Mouse (Mus musculus) embryonic facial prominence, embryonic 11.5 days (tissue): ENCODE measurements around the gene Dcaf4. TPM values are rescaled to one million over a fixed set of nuclear protein-coding genes. Genes with fewer than 3 reads are reported as not detected.
A peak's percentile ranks its signal among the peaks of the same experiment; 100 is the strongest.

Experiments used
- ATAC-seq: fragments of 200-750 bp; cut with Nextera tagmentation; replicated peaks from 2 replicates; pipeline ENCODE4 v1.8.0; 2017; ENCODE audit warnings: low read depth; ENCODE audit not compliant: insufficient number of reproducible peaks, low FRiP score, low TSS enrichment
- DNase-seq: peaks from one replicate; pipeline ENCODE4 v3.0.0-alpha.2; 2015; ENCODE audit warnings: low spot score
- H3K27ac ChIP-seq: fragments of 300-500 bp; sonication (generic); replicated peaks from 2 replicates; pipeline ENCODE4 v1.5.1; 2014; ENCODE audit warnings: mild to moderate bottlenecking, low read depth, low read length, control low read depth
- H3K27me3 ChIP-seq: fragments of 300-500 bp; sonication (generic); 2 replicates; pipeline ENCODE4 v1.6.1; 2014; ENCODE audit warnings: mild to moderate bottlenecking, low read length, moderate library complexity, mixed read lengths; ENCODE audit not compliant: control insufficient read depth, insufficient read depth
- H3K36me3 ChIP-seq: fragments of 300-500 bp; sonication (generic); replicated peaks from 2 replicates; pipeline ENCODE4 v1.6.1; 2014; ENCODE audit warnings: low read depth, mild to moderate bottlenecking, low read length, moderate library complexity, mixed read lengths; ENCODE audit not compliant: control insufficient read depth, insufficient read depth
- H3K4me1 ChIP-seq: fragments of 300-500 bp; sonication (generic); 2 replicates; pipeline ENCODE4 v1.6.1; 2014; ENCODE audit warnings: low read length, mixed read lengths; ENCODE audit not compliant: control insufficient read depth, insufficient read depth
- H3K4me2 ChIP-seq: fragments of 300-500 bp; sonication (generic); 2 replicates; pipeline ENCODE4 v1.6.1; 2014; ENCODE audit warnings: low read depth, mild to moderate bottlenecking, control low read depth, low read length, moderate library complexity
- H3K4me3 ChIP-seq: fragments of 300-500 bp; sonication (generic); 2 replicates; pipeline ENCODE4 v1.5.1; 2014; ENCODE audit warnings: low read depth, low read length, control low read depth
- H3K9ac ChIP-seq: fragments of 300-500 bp; sonication (generic); replicated peaks from 2 replicates; pipeline ENCODE4 v1.6.1; 2014; ENCODE audit warnings: mild to moderate bottlenecking, control low read depth, low read length
- H3K9me3 ChIP-seq: fragments of 300-500 bp; sonication (generic); replicated peaks from 2 replicates; pipeline ENCODE4 v1.6.1; 2016; ENCODE audit warnings: mild to moderate bottlenecking, low read length, inconsistent platforms, mixed read lengths; ENCODE audit not compliant: control insufficient read depth
- WGBS: fragments of 180-500 bp; shearing (Covaris S2); extraction: QIAGEN DNeasy Blood & Tissue Kit; methylation state at CpG from one replicate; pipeline ENCODE4 v1.1.7; 2014; 5-methylcytosine and 5-hydroxymethylcytosine counted together
- polyA plus RNA-seq: library from polyadenylated mRNA; unstranded; fragments of >200 nt; fragmentation: Nextera tagmentation; extraction: Ambion mirVana; gene quantifications from 2 replicates; pipeline ENCODE4 v1.2.1, GENCODE M21; 2014

Dcaf4 gene
- 27.2 and 28.8 TPM in 2 replicates for polyA plus RNA-seq

GRCm38 (mm10) chr12:83520311-83520890 lies at the start of gene Dcaf4:
Dcaf4 (plus strand) TSS chr12:83520466.
- under 1% methylated on average over 32 of the region's 32 CpGs for WGBS
- DNase-seq (peak; percentile 97), ATAC-seq (peak; percentile 99)
- Histone ChIP-seq H3K4me1 (no peaks in the 10 kb centered on the region), H3K27me3 (no peaks in the 10 kb centered on the region), H3K4me2 (peak within 1 kb of the TSS; percentile 49), H3K27ac (peak within 1 kb of the TSS; percentile 67; the same call in 1 of the 2 replicates), H3K9me3 (no peaks in the 10 kb centered on the region), H3K9ac (peak within 1 kb of the TSS; percentile 71), H3K36me3 (no peaks in the 10 kb centered on the region), H3K4me3 (peak within 1 kb of the TSS; percentile 70)

DNA sequence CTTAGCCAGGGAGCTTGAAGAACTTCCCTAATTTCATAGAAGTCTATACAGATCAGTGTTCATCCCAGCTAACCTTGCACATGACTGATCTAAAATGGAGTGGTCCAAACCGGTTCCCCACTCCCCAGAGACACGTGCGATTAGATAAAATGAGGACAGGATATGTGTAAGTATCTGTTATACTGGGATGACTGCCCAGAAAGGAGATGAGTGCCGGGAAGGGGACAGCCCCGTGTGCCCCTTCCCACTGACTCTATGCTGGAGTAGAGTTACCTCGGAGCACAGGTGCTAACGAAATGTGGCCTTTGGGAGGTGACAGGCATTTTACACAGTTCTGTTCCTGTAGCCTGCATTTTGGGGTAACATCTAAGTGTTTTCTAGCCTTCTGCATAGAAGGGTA lies 48.5 kb upstream of the Dcaf4 start:
- Histone ChIP-seq H3K4me3 (no peak overlapping the region), H3K36me3 (no peaks in the 10 kb centered on the region), H3K9ac (no peak overlapping the region), H3K9me3 (no peaks in the 10 kb centered on the region), H3K4me1 (peaks cover 3% of the 10 kb centered on the region; the same call in 1 of the 2 replicates), H3K27me3 (no peaks in the 10 kb centered on the region), H3K4me2 (no peak overlapping the region), H3K27ac (no peak overlapping the region)
- WGBS = 85% methylated on average over 7 of the region's 7 CpGs
- no peak for ATAC-seq
- no peak for DNase-seq

DNA sequence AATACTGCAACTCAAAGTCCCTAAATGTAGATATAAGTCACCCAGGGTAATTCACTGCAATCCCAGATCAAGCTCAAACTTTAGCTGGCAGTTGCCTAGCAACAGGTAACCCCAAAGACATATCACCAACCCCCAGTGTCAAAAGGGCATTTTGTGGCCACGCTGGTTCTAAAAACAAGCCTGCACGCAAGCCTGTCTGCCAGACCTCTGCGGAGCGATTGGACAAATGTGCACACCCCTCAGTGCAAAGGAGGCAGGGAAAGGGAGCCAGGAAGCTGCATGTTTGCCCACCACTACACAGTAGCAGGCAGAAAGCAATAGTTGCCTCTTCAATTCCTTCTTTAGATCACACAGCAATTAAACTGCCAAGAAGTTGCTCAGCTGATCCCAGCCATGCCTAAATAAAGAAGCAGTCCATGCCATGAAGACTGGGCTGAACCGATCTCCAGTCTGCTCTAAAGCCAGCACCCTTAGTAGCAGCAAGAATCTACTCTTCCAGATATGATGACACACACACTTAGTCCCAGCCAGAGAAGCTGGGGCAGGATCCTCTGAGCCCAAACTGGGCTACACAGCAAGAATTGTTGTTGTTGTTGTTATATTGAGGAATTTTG lies 46.2 kb upstream of the Dcaf4 start:
- DNase-seq (no peak), ATAC-seq (no peak)
- no peaks in the 10 kb centered on the region for H3K27me3 ChIP-seq
- no peak overlapping the region for H3K4me3 ChIP-seq
- no peak overlapping the region for H3K27ac ChIP-seq
- 27% methylated on average over 5 of the region's 5 CpGs for WGBS
- no peaks in the 10 kb centered on the region for H3K36me3 ChIP-seq
- H3K9ac ChIP-seq = no peak overlapping the region
- H3K9me3 ChIP-seq = no peaks in the 10 kb centered on the region
- no peaks in the 10 kb centered on the region for H3K4me1 ChIP-seq
- no peak overlapping the region for H3K4me2 ChIP-seq

- DNase-seq = no peak
- no peaks in the 10 kb centered on the region for H3K9me3 ChIP-seq
- no peaks in the 10 kb centered on the region for H3K36me3 ChIP-seq
- 57% methylated on average over 6 of the region's 6 CpGs for WGBS
- no peak for ATAC-seq
- H3K27me3 ChIP-seq = no peaks in the 10 kb centered on the region
- no peak overlapping the region for H3K4me3 ChIP-seq
- no peak overlapping the region for H3K27ac ChIP-seq
- H3K4me1 ChIP-seq = no peaks in the 10 kb centered on the region
- no peak overlapping the region for H3K9ac ChIP-seq
- no peak overlapping the region for H3K4me2 ChIP-seq
Observed at GRCm38 (mm10) chr12:83475419-83475818, 44.8 kb upstream of the Dcaf4 start.

- H3K4me2 ChIP-seq = no peak overlapping the region
- 83% methylated on average over 10 of the region's 10 CpGs for WGBS
Observed at GRCm38 (mm10) chr12:83476277-83476676, 44.0 kb upstream of the Dcaf4 start.

GRCm38 (mm10) chr12:83479140-83479539 lies 41.1 kb upstream of the Dcaf4 start:
- H3K27me3 ChIP-seq = no peaks in the 10 kb centered on the region
- 75% methylated on average over 1 of the region's 1 CpGs for WGBS
- DNase-seq = no peak
- no peak overlapping the region for H3K4me3 ChIP-seq
- no peak overlapping the region for H3K4me2 ChIP-seq
- H3K36me3 ChIP-seq = no peaks in the 10 kb centered on the region
- no peak overlapping the region for H3K27ac ChIP-seq
- no peaks in the 10 kb centered on the region for H3K9me3 ChIP-seq
- no peaks in the 10 kb centered on the region for H3K4me1 ChIP-seq
- no peak overlapping the region for H3K9ac ChIP-seq
- no peak for ATAC-seq

More at GRCm38 (mm10) chr12:83476277-83476676, 44.0 kb upstream of the Dcaf4 start:
- Histone ChIP-seq H3K9ac (no peak overlapping the region), H3K36me3 (no peaks in the 10 kb centered on the region), H3K27me3 (no peaks in the 10 kb centered on the region), H3K9me3 (no peaks in the 10 kb centered on the region), H3K4me1 (no peaks in the 10 kb centered on the region), H3K27ac (no peak overlapping the region), H3K4me3 (no peak overlapping the region)
- ATAC-seq = no peak
- no peak for DNase-seq

GRCm38 (mm10) chr12:83479818-83480401 lies 40.4 kb upstream of the Dcaf4 start:
- Histone ChIP-seq H3K4me3 (no peak overlapping the region), H3K9me3 (no peaks in the 10 kb centered on the region), H3K27ac (no peak overlapping the region), H3K36me3 (no peaks in the 10 kb centered on the region), H3K27me3 (peaks cover 2% of the 10 kb centered on the region), H3K4me2 (no peak overlapping the region), H3K9ac (no peak overlapping the region), H3K4me1 (no peaks in the 10 kb centered on the region)
- ATAC-seq (no peak), DNase-seq (no peak)
- 69% methylated on average over 7 of the region's 7 CpGs for WGBS

- 60% methylated on average over 4 of the region's 4 CpGs for WGBS
- H3K4me1 ChIP-seq = no peaks in the 10 kb centered on the region
- DNase-seq (no peak), ATAC-seq (no peak)
- H3K9me3 ChIP-seq = no peaks in the 10 kb centered on the region
- no peak overlapping the region for H3K27ac ChIP-seq
- no peak overlapping the region for H3K4me2 ChIP-seq
- no peak overlapping the region for H3K4me3 ChIP-seq
- peaks cover 15% of the 10 kb centered on the region for H3K27me3 ChIP-seq
- no peak overlapping the region for H3K9ac ChIP-seq
- H3K36me3 ChIP-seq = no peaks in the 10 kb centered on the region
Observed at GRCm38 (mm10) chr12:83481439-83481838, 38.8 kb upstream of the Dcaf4 start.
